Mouse (Mus musculus): ENCODE measurements around the gene Mtmr12.

Mtmr12 gene

GRCm38 (mm10) chr15:12273325-12274052, 68.7 kb downstream of the Mtmr12 start:
- no peak for DNase-seq (ENCODE audit: low read depth in 1 of 2, low spot score in 2 of 2)

GRCm38 (mm10) chr15:12274053-12274769, 69.4 kb downstream of the Mtmr12 start:
- no peak for DNase-seq (ENCODE audit: low read depth in 1 of 2, low spot score in 2 of 2)

GRCm38 (mm10) chr15:12275091-12275623, 70.3 kb downstream of the Mtmr12 start:
- DNase-seq (ENCODE audit: low read depth in 1 of 2, low spot score in 2 of 2) = no peak

- no peak for DNase-seq (ENCODE audit: low read depth in 1 of 2, low spot score in 2 of 2)
Observed at GRCm38 (mm10) chr15:12279816-12280215, 75.0 kb downstream of the Mtmr12 start.

GRCm38 (mm10) chr15:12284794-12285534, 80.1 kb downstream of the Mtmr12 start:
- no peak for DNase-seq (ENCODE audit: low read depth in 1 of 2, low spot score in 2 of 2)

GRCm38 (mm10) chr15:12285535-12285809, 80.6 kb downstream of the Mtmr12 start:
- no peak for DNase-seq (ENCODE audit: low read depth in 1 of 2, low spot score in 2 of 2)

GRCm38 (mm10) chr15:12290330-12290729, 85.5 kb downstream of the Mtmr12 start:
- no peak for DNase-seq (ENCODE audit: low read depth in 1 of 2, low spot score in 2 of 2)

- DNase-seq (ENCODE audit: low read depth in 1 of 2, low spot score in 2 of 2) = no peak
Observed at GRCm38 (mm10) chr15:12291757-12292156, 86.9 kb downstream of the Mtmr12 start.

GRCm38 (mm10) chr15:12296228-12296627, 91.4 kb downstream of the Mtmr12 start:
- no peak for DNase-seq (ENCODE audit: low read depth in 1 of 2, low spot score in 2 of 2)

- DNase-seq (ENCODE audit: low read depth in 1 of 2, low spot score in 2 of 2) = no peak
Observed at GRCm38 (mm10) chr15:12298231-12298737, 93.5 kb downstream of the Mtmr12 start.

- no peak for DNase-seq (ENCODE audit: low read depth in 1 of 2, low spot score in 2 of 2)
Observed at GRCm38 (mm10) chr15:12301771-12302170, 96.9 kb downstream of the Mtmr12 start.

GRCm38 (mm10) chr15:12306188-12307071, 101.6 kb downstream of the Mtmr12 start:
- DNase-seq (ENCODE audit: low read depth in 1 of 2, low spot score in 2 of 2) = no peak

- no peak for DNase-seq (ENCODE audit: low read depth in 1 of 2, low spot score in 2 of 2)
Observed at GRCm38 (mm10) chr15:12307114-12307513, 102.3 kb downstream of the Mtmr12 start.

GRCm38 (mm10) chr15:12308539-12308938, 103.7 kb downstream of the Mtmr12 start:
- no peak for DNase-seq (ENCODE audit: low read depth in 1 of 2, low spot score in 2 of 2)

GRCm38 (mm10) chr15:12310676-12311075, 105.8 kb downstream of the Mtmr12 start:
- no peak for DNase-seq (ENCODE audit: low read depth in 1 of 2, low spot score in 2 of 2)

GRCm38 (mm10) chr15:12311465-12311864, 106.6 kb downstream of the Mtmr12 start:
- no peak for DNase-seq (ENCODE audit: low read depth in 1 of 2, low spot score in 2 of 2)

GRCm38 (mm10) chr15:12313255-12313654, 108.4 kb downstream of the Mtmr12 start:
- no peak for DNase-seq (ENCODE audit: low read depth in 1 of 2, low spot score in 2 of 2)

- no peak for DNase-seq (ENCODE audit: low read depth in 1 of 2, low spot score in 2 of 2)
Observed at GRCm38 (mm10) chr15:12314584-12314983, 109.8 kb downstream of the Mtmr12 start.

GRCm38 (mm10) chr15:12315996-12316395, 111.2 kb downstream of the Mtmr12 start:
- DNase-seq (ENCODE audit: low read depth in 1 of 2, low spot score in 2 of 2) = no peak

GRCm38 (mm10) chr15:12317290-12317689, 112.5 kb downstream of the Mtmr12 start:
- DNase-seq (ENCODE audit: low read depth in 1 of 2, low spot score in 2 of 2) = no peak

GRCm38 (mm10) chr15:12318451-12318850, 113.6 kb downstream of the Mtmr12 start:
- no peak for DNase-seq (ENCODE audit: low read depth in 1 of 2, low spot score in 2 of 2)

Measured in monocyte, adult 2 months (primary cell).